Mouse (Mus musculus): Measurements from ENCODE around the gene Adamts18.

Gene Adamts18

DNA sequence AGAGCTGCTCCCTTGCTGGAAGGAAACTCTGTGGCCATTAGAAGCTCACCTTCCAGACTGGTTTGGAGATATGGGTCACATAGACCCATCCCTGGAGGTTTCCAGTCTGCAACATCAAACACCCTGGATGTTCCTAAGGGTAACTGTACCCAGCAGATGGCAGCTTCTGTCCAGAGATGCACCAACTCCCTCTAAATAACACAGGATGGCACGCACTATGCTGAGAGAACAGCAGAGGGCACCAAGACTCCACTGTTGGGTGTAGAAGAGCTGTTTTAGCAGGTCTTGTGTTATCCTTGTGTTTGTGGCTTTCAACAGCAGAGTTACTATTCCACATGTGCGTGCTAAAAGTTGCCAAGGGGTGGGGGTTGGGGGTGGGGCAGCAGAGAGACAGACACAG lies 184.0 kb downstream of the Adamts18 start:
- DNase-seq (ENCODE audit: low read depth, low spot score) = peak; percentile 82

DNA sequence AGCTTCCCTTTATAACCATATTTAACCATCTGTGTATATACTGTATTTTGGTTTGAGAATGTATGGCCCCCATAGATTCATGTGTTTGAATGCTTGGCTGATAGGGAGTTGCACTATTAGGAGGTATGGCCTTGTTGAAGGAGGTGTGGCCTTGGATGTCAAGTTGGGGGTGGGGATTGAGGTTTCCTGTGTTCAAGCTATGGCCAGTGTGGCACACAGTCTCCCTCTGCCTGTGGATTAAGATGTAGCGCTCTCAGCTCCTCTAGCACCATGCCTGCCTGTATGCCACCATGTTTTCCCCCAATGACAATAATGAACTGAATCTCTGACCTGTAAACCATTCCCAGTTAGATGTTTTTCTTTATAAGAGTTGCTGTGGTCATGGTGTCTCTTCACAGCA lies 188.4 kb downstream of the Adamts18 start:
- DNase-seq (ENCODE audit: low read depth, low spot score) = no peak

DNA sequence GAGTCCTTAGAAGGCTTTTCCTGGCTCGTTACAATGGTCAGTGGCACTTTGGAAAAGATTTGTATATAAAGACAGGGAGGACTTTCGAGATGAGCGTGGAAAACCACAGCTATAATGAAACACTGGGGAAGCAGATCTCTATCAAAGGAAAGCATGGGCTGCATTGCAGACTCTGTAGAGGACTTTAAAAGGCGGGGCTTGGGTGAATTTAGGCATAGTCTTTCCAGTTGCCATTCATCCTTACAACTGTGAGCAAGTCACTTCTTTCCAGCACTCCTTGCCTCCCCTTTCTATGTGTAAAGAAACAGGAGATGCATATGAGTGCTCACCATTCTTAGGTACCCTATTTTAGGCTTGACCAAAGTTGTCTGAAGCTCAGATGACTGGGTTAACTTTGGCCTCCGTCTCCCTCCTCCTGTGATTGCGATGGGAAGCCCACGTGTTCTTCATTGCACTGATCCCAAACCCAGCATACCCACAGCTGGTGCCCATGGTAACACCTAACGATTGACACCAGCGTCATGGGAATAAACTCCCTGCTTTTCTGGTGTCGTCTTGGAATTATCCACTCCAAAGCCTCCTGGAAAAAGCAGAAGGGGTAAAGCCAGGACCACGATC lies 191.7 kb downstream of the Adamts18 start:
- DNase-seq (ENCODE audit: low read depth, low spot score) = no peak

DNA sequence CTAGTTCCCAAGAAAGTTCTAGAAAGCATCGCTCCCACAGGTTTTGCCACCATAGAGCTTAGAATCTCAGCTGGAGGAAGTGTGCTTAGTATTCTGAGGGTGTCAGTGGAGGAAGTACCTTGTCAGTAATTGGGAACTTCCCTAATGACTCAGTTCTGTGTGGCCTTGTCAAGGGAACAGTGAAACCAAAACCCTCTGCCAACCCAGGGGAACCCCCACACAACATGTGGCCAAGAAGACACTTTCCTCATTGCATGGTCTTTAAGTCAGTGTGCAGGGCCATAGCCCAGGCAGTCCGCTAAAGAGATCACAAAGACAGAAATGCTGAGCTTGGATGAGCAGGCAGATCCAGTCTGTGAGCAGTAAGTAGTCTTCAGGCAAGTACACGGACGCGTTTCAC lies 192.4 kb downstream of the Adamts18 start:
- DNase-seq (ENCODE audit: low read depth, low spot score) = no peak

DNA sequence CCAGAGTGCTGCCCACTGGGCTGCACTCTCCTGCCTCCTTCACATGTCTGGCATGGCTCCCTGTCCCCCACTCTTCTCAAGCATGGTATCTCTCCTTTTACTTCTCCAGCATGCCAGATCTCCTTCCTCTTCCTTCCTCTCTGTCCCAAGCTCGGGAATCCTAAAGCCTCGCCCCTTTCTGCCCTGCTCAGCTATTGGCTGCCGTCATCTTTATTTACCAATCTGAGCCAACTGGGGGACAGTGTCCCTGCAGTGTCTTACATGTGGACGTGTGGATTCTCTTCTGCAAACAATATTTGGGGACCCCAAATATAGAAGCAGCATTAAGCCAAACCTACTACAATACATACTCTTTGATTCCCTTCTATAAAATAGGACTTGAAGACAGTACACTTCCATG lies 195.4 kb downstream of the Adamts18 start:
- no peak for DNase-seq (ENCODE audit: low read depth, low spot score)

DNA sequence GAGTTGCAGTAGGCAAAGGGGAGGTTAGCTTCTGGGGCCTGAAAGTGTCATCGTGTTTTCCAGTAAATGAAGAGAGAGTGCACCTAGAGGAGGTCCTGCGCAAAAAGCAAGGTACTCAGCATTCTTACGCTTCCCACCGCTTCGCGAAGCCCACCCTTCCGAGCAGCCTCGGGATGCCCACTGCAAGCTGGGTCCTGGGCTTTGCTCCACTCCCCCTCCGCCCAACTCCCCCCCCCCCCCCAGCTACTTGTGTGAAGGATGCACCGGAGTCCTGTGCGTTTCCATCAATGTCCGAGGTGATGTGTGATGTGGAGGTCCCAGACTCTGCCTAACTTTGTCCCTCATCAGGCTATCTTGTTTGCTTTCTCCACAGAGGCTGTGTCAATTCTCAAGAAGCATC lies 196.1 kb downstream of the Adamts18 start:
- no peak for DNase-seq (ENCODE audit: low read depth, low spot score)
